Mouse (Mus musculus) testis, postnatal 10 days (tissue): ENCODE measurements at regions not wholly inside any gene's neighbourhood (a gene's known extent, or its start where the extent isn't known, plus 50 kb on each side); places are given as distances from the start of the nearest gene placed in this dataset.

Source experiments
- DNase-seq: peaks from one replicate; pipeline ENCODE4 v3.0.0; 2021; ENCODE audit warnings: low spot score

DNA sequence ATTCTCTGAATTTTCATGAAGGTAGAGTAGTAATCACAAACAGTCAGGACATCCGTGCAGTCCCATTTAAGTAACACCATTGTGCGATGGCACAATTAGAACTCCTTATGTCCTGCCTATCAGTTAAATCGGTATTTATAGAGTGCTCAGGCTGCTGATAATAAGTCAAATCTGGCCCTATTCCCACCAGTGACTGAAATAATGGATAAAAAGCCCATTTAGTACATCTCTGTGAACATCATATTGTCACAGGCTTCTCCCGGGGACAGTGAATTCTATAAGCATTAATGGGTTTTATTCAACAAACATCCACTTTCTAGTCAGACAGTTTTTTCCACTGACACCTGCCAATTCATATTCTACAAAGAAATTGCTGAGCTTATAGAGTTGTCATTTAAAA, 296.1 kb downstream of the Icos start:
- DNase-seq: no peak

GRCm38 (mm10) chr1:61274244-61274643, 296.5 kb downstream of the Icos start:
- DNase-seq: no peak

DNA sequence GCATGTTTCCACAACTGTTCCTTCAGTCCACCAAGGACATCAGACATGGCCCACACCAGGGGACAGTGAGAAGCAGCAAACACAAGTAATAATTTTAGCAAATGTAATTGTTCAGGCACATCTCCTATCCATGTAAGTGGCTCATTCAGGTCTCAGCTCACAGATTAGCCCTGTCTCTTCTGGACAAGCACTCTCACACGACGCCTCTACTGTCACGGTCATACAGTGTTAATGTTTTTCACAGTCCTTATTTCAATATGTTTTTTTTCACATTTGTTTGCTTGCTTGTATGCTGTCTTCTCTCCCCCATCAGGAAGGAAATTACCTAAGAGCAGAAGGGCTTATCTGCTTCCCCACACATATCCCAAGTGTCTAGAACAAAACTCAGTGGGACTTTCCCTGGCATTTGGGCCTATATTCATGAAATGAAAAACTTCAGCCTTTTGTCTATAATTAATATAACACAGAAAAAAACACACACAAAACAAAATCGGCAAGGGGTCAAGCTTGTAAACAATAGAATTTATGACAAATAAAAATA, 299.5 kb downstream of the Icos start:
- no peak for DNase-seq

- no peak for DNase-seq
Observed at GRCm38 (mm10) chr1:61288185-61288584, 310.5 kb downstream of the Icos start.

DNA sequence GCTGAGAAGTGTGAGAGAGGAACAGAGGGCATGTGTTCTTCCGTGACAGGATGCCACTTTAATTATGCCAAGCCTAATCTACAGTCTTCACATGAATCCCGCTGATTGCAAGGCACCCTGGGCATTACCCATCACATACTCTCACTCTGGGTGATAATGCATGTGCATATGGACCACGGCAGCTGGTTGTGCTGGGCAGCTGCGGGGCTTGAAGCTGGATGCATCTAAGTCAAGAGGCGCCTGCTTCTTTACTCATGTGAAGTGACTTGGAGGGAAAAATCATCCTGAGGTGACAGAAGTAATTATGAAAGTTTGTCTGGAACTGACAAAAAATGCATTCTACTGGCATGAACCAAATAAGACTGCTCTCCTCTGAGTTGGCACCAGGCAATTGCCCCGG, 311.2 kb downstream of the Icos start:
- no peak for DNase-seq

DNA sequence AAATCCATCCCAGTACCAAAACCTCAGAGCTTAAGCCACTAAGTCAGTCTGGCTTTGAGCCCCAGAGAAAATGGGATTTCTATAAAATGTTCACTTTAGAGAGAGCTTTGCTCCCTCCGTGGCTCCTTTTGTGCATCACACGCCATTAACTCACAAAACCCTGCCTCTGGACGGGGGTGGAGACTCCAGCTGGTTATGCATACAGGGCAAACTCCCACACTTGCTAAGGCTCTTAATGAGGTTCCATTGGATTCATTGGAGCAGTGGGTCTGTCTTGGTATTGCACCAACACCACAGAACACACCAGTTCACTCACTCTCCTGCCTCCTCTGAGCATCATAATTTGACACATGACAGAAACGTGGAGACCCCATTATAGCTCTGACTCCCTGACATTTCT, 311.8 kb downstream of the Icos start:
- no peak for DNase-seq

GRCm38 (mm10) chr1:61293106-61293505, 315.4 kb downstream of the Icos start:
- no peak for DNase-seq

DNA sequence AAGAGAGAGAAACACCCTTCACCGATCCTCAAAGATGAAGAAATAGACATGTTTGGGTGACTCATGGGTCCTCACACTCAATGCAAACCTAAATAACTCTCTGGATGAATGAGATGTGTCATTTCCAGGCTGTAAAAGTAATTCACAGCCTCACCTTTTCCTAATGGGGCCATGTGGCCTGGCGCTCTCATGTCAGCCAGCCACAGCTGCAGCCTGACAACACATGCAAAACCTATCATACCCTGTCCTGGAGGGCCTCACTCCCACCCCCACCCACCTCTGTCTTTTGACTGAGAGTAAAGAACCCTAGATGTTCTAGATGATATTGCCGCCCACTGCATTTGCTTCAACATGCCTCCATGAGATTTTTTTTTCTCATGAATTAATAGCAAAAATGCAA, 317.5 kb downstream of the Icos start:
- DNase-seq: no peak

DNA sequence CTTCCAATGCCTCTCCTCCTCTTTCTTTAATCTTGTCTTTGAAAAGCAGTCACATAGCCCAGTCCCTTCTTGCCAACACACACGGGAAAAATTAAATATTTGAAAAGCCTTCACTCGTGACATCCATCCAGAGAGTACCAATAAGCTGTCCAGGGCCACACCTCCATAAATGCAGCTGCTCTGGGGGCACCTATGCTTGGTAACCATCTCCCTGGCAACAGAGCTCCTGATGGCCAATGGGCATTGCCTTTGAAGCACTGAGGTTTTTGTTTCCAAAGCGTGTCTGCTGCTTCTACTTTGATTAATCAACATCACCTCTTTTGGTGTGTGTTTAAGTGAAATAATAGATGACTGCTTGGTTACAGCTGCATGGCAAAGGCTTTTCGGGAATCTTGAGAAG, 319.1 kb downstream of the Icos start:
- DNase-seq: no peak

DNA sequence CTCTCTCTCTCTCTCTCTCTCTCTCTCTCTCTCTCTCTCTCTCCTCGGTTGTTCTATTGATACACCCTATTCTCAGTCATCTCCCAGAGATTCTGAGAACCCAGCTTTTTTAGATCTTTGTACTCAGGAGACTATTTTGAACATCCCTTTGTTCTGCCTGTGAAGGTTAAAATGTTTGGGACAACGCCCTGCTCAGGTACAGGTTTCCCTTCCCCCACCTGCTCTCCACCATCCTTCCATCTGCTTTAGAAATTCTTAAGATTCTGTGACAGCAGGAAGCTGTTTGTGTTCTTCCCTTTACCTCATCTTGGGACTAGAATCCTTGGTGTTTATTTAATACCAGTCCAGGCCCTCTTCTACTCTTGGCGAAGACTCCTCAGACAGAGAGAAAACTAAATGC, 319.6 kb downstream of the Icos start:
- no peak for DNase-seq

DNA sequence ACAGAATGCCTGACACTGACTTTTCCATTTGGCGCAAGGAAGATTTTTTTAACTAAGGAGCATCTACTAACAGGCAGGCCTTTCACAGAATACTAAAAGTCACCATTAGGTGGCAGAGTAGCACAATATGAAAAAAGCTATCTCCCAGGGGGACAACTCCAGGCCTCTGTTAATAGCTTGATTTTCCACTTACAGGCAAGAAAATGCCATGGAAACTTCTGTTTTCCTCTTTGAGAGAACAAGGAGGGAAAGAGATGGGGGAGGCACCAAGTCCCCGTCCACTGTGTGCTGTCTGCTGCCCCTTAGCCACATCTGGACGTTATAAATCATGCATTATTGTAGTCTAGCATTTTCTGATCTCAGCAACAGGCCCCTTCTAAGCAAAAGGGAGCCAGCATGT, 320.3 kb downstream of the Icos start:
- DNase-seq: no peak

DNA sequence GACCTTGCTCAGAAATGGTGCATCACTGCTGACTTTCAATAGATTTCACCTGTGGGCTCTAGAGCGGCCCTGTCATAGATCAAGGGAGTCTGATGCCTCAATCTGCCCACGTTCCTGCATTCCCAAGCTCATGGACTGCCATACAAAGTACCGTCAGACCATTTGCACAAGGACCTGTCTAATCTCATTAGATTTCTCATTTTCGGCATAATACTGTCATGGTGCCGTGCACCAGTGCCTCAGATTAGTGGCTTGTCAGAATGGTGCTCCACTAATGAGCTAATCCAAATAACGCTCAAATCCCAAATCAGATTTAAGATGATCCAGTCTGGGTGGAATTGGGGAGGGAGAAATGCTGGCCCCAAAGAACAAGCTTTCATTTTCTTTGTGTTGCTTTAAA, 321.1 kb downstream of the Icos start:
- DNase-seq: no peak

DNA sequence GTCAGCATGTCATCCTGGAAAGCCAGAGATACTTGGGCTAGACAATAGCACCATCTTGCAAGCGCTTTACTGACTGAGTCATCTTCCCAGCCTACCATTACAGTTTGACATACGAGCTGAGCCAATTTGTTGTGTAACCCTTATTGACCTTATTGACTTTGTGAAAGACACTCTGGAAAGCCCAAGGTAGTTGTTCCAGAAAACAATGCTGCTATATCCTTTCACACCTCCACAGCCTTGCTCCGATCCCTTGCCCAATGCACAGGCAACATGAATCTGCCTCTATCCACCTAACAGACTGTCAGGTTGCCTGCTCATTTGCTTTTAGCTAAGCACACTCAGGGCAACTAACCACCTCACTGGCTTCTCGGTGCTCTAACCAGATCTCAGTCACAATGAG, 322.8 kb downstream of the Icos start:
- no peak for DNase-seq

- DNase-seq: no peak
Observed at GRCm38 (mm10) chr1:61301041-61302030, 323.6 kb downstream of the Icos start.

DNA sequence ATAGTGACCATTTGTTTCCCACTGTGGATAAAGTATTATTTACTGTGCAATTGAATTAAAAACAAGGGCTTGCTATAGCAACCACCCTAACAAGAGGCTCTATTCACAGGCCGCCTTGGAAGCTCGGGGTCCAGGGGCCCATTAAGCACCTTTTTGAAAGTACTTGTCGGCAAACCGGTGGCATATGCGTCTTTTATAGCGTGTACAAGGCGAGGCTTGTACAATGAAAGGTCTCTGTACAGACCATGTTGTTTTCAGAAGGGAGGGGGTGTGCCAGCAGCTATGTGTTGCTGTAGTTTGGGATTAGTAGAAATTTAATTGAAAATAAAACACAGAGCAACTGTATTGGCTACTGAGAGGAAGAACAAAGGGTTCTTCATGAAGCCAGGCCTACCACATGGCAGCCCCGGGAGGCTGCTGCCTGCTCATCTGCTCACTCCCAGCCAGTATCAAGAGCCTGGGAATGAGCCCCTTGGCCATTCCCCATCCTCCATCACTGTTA, 324.9 kb downstream of the Icos start:
- DNase-seq: no peak

DNA sequence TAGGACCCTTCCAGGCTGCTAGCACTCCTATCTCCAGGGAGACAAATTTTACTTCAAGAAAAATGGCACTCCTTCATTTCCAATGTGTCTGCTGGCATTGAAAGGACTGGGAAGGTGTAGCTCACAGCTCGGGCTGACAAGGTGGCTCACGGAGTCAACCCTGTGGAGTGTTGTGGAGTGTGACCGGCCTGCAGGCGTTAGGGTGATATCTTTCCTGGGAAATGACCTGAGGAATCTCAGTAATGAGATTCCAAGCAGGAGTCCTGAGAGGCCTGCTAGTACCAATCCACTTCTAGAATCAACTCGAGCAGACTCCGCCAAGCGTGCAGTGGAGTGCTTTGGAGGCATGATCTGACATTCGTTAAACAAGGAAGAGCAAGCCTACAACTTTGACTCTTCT, 328.6 kb downstream of the Icos start:
- no peak for DNase-seq

DNA sequence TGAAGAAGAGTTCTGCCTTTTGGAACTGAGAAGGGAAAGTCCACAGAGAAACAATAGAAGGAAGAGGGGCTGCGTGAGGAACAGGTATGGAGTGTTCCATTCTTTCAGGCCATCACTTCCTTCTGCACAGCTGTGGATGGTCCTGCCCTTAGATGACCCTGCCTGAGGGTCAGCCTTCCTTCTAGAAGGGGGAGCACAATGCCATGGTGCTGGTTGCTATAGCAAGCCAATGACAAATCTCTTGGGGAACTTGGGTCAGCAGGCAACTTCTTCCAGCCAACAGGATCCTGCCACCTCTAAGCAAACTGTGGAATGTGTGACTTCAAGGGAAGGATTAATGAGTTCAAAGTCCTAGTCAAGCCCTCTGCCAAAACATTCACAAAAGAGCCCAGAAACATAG, 329.1 kb upstream of the Pard3b start:
- no peak for DNase-seq

DNA sequence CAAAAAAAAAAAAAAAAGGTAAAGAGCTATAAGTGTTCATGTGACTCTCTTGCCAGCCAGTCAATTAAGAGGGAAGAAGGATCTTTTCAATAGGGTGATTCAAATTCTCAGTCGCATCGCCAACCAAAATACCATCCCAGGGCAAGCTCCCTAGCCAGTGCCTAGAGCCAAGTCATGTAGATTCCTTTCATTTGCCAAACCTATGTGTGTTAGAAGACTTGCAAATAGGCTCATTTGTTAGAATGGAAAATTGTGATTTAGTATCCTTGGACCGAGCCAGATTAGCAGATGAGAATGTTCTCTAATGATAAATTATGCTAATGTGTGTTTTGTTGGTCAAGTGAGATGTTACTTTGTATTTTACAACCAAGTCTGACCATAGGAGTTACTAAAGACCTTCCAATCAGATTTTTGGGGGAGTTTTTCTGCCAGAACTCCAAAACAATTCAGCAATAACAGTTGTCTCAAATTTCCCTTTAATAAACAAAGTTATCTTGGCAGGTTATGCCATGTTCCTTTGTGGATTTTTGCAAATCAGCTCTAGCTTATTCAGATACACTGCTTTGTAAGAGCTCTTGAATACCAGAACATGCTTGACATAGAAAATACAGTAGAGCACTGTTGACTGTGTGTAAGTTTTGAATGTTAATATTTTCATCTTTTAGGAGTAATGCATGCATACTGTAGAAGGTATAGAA, 328.4 kb upstream of the Pard3b start:
- no peak for DNase-seq

GRCm38 (mm10) chr1:61310761-61311090, 327.9 kb upstream of the Pard3b start:
- DNase-seq: no peak

DNA sequence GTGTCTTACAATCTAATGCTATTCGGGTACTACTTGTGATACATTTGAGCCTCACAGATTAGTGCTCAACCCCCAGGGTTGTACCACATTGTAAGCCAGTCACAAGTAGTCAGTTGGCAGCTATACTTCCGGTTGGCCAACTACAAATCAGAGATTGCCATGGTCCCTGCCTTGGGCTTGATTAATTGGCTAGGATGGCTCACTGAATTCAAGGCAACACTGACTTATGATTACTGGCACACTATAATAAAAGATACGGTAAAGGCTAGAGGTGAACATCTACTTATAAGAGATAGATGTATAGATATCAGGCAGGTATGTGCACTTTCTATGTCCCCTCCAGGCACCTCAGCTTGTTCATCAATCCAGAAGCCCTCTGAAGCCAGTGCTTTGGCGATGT, 325.4 kb upstream of the Pard3b start:
- no peak for DNase-seq

DNA sequence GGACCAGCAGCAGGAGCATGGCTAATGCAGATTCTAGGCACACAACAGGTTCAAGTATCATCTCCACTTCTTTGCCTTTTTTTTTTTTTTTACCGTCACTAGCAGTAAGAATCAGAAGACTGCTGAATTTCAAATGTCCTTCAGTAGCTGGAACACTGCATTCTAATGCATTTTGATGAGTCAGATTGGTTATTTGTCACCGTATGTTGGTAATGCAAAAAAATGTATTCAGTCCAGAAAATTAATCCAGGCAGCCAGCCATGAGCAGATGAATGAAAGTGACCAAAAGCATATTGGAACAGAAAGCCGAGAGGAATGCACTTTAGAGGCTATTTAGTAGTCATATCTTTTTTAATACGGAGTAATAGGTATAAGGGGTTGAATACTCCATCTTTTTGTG, 322.4 kb upstream of the Pard3b start:
- DNase-seq: no peak

GRCm38 (mm10) chr1:61316736-61317135, 321.9 kb upstream of the Pard3b start:
- DNase-seq: no peak

GRCm38 (mm10) chr1:61318042-61318441, 320.6 kb upstream of the Pard3b start:
- DNase-seq: no peak
